Comparison of ENCODE assay signal across 24 mouse cellular contexts in the genomic region with DNA sequence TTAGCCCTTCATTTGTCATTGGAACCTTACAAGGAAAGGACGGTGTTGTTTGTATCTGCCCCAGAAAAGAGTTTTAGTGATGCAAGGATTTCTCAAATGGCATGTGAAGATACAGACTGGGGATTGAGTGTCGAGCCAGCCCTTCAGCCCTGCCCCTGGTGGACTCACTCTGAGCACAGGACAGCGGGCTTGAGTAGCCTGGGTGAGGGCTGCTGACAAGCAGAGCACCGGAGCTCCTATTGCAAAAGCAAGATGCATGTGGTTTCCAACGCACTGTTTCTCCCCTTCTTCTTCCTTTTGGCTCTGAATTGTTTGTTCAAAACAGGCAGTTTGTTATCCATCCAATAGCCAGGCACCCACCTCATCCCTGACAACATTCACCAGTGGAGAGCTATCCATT. TPM values are rescaled to one million over a fixed set of nuclear protein-coding genes. Genes with fewer than 3 reads are reported as not detected.
DNase-seq lines count a peak whose midpoint lies in the region; ATAC-seq and TF ChIP-seq lines count a peak whose summit lies in the region.
"Had no signal": no experiment of that assay in that cellular context is flagged by ENCODE, and none has a peak within 500 bp of the region (broad histone marks: within the 10 kb centered on the region; RNA-seq: fewer than 3 reads in every experiment).

No protein-coding gene starts in this region.

- H3K27me3 ChIP-seq in forebrain, embryonic 11.5 days (ENCODE audit: control insufficient read depth, insufficient read depth, low read length) = no peaks in the 10 kb centered on the region
- no peaks in the 10 kb centered on the region for H3K27me3 ChIP-seq in forebrain, embryonic 16.5 days (replicated peaks; ENCODE audit: control insufficient read depth, insufficient read depth, low read length)
- no peaks in the 10 kb centered on the region for H3K27me3 ChIP-seq in hindbrain, embryonic 12.5 days
- H3K27me3 ChIP-seq: CH12.LX; embryonic facial prominence, embryonic 12.5 days; forebrain, embryonic 12.5 days; Patski had no signal

- H3K36me3 ChIP-seq in forebrain, embryonic 11.5 days (ENCODE audit: control insufficient read depth, insufficient read depth, low read length) = no peaks in the 10 kb centered on the region
- H3K36me3 ChIP-seq in forebrain, embryonic 16.5 days (ENCODE audit: control insufficient read depth, insufficient read depth) = no peaks in the 10 kb centered on the region
- H3K36me3 ChIP-seq in hindbrain, embryonic 12.5 days = no peaks in the 10 kb centered on the region
- H3K36me3 ChIP-seq: embryonic facial prominence, embryonic 10.5 days; embryonic facial prominence, embryonic 12.5 days; forebrain, embryonic 12.5 days; G1E had no signal

- peak; percentile 23 for DNase-seq in forebrain, embryonic 11.5 days (ENCODE audit: low spot score)
- DNase-seq: adrenal gland, adult 2 months; adrenal gland, postnatal 10 days; adrenal gland, postnatal 25 days; B cell, adult 2 months; cerebellum, adult 11-12 months; cerebellum, adult 2 months; cerebellum, adult 9-10 months; cerebellum, postnatal 10 days; cerebellum, postnatal 25 days; forebrain, postnatal 0 days had no signal

- no peak for ATAC-seq in forebrain, embryonic 11.5 days (replicated peaks; ENCODE audit: low FRiP score)
- no peak for ATAC-seq in forebrain, embryonic 16.5 days
- peak; percentile 43 for ATAC-seq in megakaryocyte progenitor cell, adult 5-6 weeks (replicated peaks; ENCODE audit: poor library complexity)
- no peak for ATAC-seq in hindbrain, embryonic 12.5 days (ENCODE audit: low FRiP score)
- ATAC-seq: activated CD4-positive, CD25-positive, alpha-beta regulatory T cell, adult 4 months; CD4-positive, CD25-positive, alpha-beta regulatory T cell, adult 4 months; forebrain, embryonic 14.5 days; forebrain, postnatal 0 days; Patski had no signal

- WGBS in forebrain, embryonic 11.5 days = 86% methylated on average over 5 of the region's 5 CpGs
- 86% methylated on average over 5 of the region's 5 CpGs for WGBS in forebrain, embryonic 16.5 days
- WGBS in bone marrow, adult 2 months = 36% methylated on average over 5 of the region's 5 CpGs
- 91% methylated on average over 5 of the region's 5 CpGs for WGBS in hindbrain, embryonic 12.5 days

- no peak overlapping the region for H3K4me2 ChIP-seq in forebrain, embryonic 11.5 days (ENCODE audit: low read depth, low read length, severe bottlenecking)
- no peak overlapping the region for H3K4me2 ChIP-seq in forebrain, embryonic 16.5 days (ENCODE audit: low read length)
- H3K4me2 ChIP-seq in hindbrain, embryonic 12.5 days (replicated peaks) = no peak overlapping the region
- H3K4me2 ChIP-seq: embryonic facial prominence, embryonic 12.5 days; forebrain, embryonic 12.5 days had no signal

- no peak overlapping the region for H3K27ac ChIP-seq in forebrain, embryonic 11.5 days (ENCODE audit: low read depth, low read length)
- no peak overlapping the region for H3K27ac ChIP-seq in forebrain, embryonic 16.5 days (ENCODE audit: low read length)
- peak overlapping the region; percentile 48; the same call in 1 of the 2 replicates for H3K27ac ChIP-seq in bone marrow, adult 2 months (ENCODE audit: control insufficient read depth, insufficient read depth, low read depth, low read length, poor library complexity)
- H3K27ac ChIP-seq in hindbrain, embryonic 12.5 days = no peak overlapping the region
- H3K27ac ChIP-seq: embryonic facial prominence, embryonic 10.5 days; embryonic facial prominence, embryonic 12.5 days; forebrain, embryonic 12.5 days had no signal

- no peak for TF ChIP-seq POLR2A in bone marrow, adult 2 months (IDR thresholded peaks at IDR 0.05; ENCODE audit: borderline replicate concordance, control insufficient read depth, low read depth, low read length)

- H3K4me3 ChIP-seq in forebrain, embryonic 11.5 days (ENCODE audit: low read depth, low read length) = no peak overlapping the region
- no peak overlapping the region for H3K4me3 ChIP-seq in forebrain, embryonic 16.5 days (replicated peaks; ENCODE audit: low read length)
- no peak overlapping the region for H3K4me3 ChIP-seq in bone marrow, adult 2 months (replicated peaks; ENCODE audit: control insufficient read depth, low read depth, low read length)
- no peak overlapping the region for H3K4me3 ChIP-seq in hindbrain, embryonic 12.5 days
- H3K4me3 ChIP-seq: embryonic facial prominence, embryonic 10.5 days; embryonic facial prominence, embryonic 12.5 days; forebrain, embryonic 12.5 days had no signal

- no peaks in the 10 kb centered on the region for H3K9me3 ChIP-seq in forebrain, embryonic 11.5 days (ENCODE audit: control insufficient read depth, low read length)
- H3K9me3 ChIP-seq in forebrain, embryonic 16.5 days (ENCODE audit: control insufficient read depth, low read length) = no peaks in the 10 kb centered on the region
- H3K9me3 ChIP-seq in hindbrain, embryonic 12.5 days (replicated peaks) = no peaks in the 10 kb centered on the region
- H3K9me3 ChIP-seq: embryonic facial prominence, embryonic 10.5 days; embryonic facial prominence, embryonic 12.5 days; forebrain, embryonic 12.5 days; G1E had no signal

- no peaks in the 10 kb centered on the region for H3K4me1 ChIP-seq in forebrain, embryonic 11.5 days (replicated peaks; ENCODE audit: control insufficient read depth, insufficient read depth, low read length)
- H3K4me1 ChIP-seq in forebrain, embryonic 16.5 days (replicated peaks; ENCODE audit: control insufficient read depth, insufficient read depth, low read length) = peaks cover under 1% of the 10 kb centered on the region; the same call in 1 of the 2 replicates
- peaks cover 10% of the 10 kb centered on the region for H3K4me1 ChIP-seq in bone marrow, adult 2 months (ENCODE audit: control insufficient read depth, insufficient read depth, low read length)
- H3K4me1 ChIP-seq in hindbrain, embryonic 12.5 days = no peaks in the 10 kb centered on the region
- H3K4me1 ChIP-seq: embryonic facial prominence, embryonic 10.5 days; embryonic facial prominence, embryonic 12.5 days; forebrain, embryonic 12.5 days had no signal

- no peak for TF ChIP-seq CTCF in bone marrow, adult 2 months (IDR thresholded peaks at IDR 0.05; ENCODE audit: control insufficient read depth, insufficient read depth, low read length)

- H3K9ac ChIP-seq in forebrain, embryonic 11.5 days (ENCODE audit: low read length) = no peak overlapping the region
- no peak overlapping the region for H3K9ac ChIP-seq in forebrain, embryonic 16.5 days (replicated peaks; ENCODE audit: low read depth, low read length)
- H3K9ac ChIP-seq in hindbrain, embryonic 12.5 days = no peak overlapping the region
- H3K9ac ChIP-seq: embryonic facial prominence, embryonic 12.5 days; forebrain, embryonic 12.5 days; forebrain, postnatal 0 days had no signal

RNA-seq across cellular contexts. Expression of a gene that starts 59.0 kb away (rescaled TPM):
- 12.2 and 13.3 TPM in 2 replicates for polyA plus RNA-seq in forebrain, embryonic 11.5 days (2014; fragmentation: Nextera tagmentation; extraction: Ambion mirVana)
- polyA plus RNA-seq in forebrain, embryonic 16.5 days (2015; fragmentation: Nextera tagmentation; extraction: Ambion mirVana) = 13.0 and 15.4 TPM in 2 replicates
- polyA plus RNA-seq in bone marrow, adult 2 months (2011; ENCODE audit: insufficient read depth, insufficient read length, low replicate concordance, missing spikeins) = 8.3 and 18.9 TPM in 2 replicates
- total RNA-seq in megakaryocyte progenitor cell, adult 5-6 weeks (2015) = 9.8 and 11.0 TPM in 2 replicates
- 10.5 and 11.8 TPM in 2 replicates for total RNA-seq in megakaryocyte progenitor cell, adult 5-6 weeks (2017)
- polyA plus RNA-seq in hindbrain, embryonic 12.5 days (2016; fragmentation: Nextera tagmentation; extraction: Ambion mirVana) = 15.5 and 15.6 TPM in 2 replicates
